Mouse (Mus musculus): Measurements from ENCODE around the gene Cdh11.
"Not testable (repeated sequence)": the region's sequence is repeated elsewhere in the genome, so short reads cannot be mapped to it uniquely, and the experiment has no call there.

The Cdh11 gene

GRCm38 (mm10) chr8:102715956-102716355 is 69.5 kb downstream of the Cdh11 start:
- no peak for DNase-seq (ENCODE audit: low read depth in 1 of 2, low spot score in 2 of 2)

- no peak for DNase-seq (ENCODE audit: low read depth in 1 of 2, low spot score in 2 of 2)
Observed at GRCm38 (mm10) chr8:102707305-102707704, 78.1 kb downstream of the Cdh11 start.

DNA sequence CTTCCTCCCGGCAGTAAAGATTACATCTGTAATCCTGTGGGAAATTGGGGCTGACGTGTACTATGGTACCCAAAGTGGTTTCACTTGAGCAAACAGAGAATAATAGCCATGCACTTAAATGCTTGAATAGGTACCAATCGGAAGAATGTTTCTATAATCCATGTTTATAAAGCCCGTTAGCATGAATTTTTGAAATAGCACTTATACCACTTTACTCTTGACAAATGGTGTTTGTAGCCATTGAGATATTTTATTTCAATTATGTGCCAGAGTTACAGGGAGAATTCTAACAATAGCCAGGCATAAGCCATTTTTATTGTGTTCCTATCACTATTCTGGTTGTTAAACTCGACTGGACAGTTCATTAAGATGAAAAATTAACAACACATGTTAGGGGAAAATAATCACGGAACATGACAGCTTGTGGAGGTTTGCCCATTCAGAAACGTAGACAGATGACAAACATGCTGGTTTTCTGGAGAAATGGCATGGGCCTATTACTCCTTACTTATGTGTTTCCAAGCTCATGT is 80.0 kb downstream of the Cdh11 start:
- DNase-seq (ENCODE audit: low read depth in 1 of 2, low spot score in 2 of 2): no peak

- no peak for DNase-seq (ENCODE audit: low read depth in 1 of 2, low spot score in 2 of 2)
Observed at GRCm38 (mm10) chr8:102700245-102700644, 85.2 kb downstream of the Cdh11 start.

GRCm38 (mm10) chr8:102698232-102698837 is 87.1 kb downstream of the Cdh11 start:
- DNase-seq (ENCODE audit: low read depth in 1 of 2, low spot score in 2 of 2): no peak

DNA sequence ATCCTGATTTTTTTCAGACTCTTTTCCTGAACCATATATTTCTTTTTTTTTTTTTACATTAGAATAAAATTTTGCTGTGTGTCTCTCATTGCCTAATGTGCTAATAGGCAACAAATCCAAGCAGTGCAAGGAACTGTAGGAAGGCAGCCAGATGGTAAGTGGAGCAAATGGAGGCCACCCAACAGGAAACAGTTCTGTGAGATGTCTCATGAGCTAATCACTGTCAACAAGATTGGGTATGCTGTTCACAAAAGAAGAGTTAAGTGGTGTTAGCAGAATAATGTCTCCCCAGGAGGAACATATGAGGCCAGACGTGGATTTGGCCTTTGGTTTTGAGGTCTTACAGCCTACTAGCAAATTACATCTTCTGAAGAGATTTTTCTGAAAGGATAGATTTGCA is 92.0 kb downstream of the Cdh11 start:
- no peak for DNase-seq (ENCODE audit: low read depth in 1 of 2, low spot score in 2 of 2)

- not testable (repeated sequence) for DNase-seq (ENCODE audit: low read depth in 1 of 2, low spot score in 2 of 2)
Observed at GRCm38 (mm10) chr8:102685491-102685890, 100.0 kb downstream of the Cdh11 start.

- no peak for DNase-seq (ENCODE audit: low read depth in 1 of 2, low spot score in 2 of 2)
Observed at GRCm38 (mm10) chr8:102685023-102685422, 100.4 kb downstream of the Cdh11 start.

DNA sequence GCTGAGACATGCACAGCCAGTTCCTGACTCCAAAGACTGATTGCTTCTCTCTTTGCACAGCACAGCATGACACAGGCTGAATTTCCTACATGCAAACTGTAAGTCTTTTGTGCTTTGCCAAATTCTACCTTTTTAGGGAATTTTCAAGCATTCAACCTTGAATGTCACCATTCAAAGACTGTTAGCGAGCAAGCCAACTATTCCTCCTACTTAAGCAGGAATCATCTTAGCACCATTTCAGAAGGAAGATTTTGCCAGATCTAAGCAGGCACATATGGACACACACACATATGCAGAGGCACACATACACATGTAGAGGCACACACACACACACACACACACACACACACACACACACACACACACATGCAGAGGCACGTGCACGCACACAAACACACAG is 108.3 kb downstream of the Cdh11 start:
- no peak for DNase-seq (ENCODE audit: low read depth in 1 of 2, low spot score in 2 of 2)

DNA sequence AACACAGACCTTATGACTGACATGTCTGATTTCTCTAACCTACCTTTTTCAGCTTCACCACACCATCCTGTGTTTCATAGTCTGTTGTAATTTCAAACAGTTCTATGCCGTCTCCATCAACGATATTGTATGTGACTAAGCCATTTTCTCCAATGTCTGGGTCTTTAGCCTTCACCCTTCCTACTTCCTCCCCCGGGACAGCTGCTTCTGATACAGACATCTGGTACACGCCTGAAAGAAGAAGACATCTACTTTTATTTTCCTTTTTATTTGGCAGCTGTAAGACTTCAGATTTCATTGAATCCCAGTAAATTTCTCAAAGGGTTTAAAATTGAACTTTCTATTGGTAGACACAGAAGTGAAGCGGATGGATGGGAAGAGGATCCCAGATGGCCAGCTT is 120.9 kb downstream of the Cdh11 start:
- DNase-seq (ENCODE audit: low read depth in 1 of 2, low spot score in 2 of 2): not testable (repeated sequence)

DNA sequence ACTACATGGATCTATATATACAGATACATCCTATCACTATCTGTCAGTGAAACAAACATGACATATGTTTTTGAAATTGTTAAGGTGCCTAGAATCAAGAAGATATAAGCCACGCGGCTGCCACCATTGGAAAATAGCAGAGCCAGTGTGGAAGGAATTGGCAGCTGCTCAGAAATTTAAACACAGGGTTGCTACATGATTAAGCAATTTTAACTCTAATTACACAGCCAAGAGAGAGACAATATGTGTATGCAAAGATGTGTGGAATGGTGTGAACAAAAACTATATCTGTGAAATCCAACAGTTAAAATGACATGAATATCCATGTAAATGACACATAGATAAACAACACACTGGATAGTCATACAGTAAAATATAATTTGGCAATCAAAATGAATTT is 128.9 kb downstream of the Cdh11 start:
- DNase-seq (ENCODE audit: low read depth in 1 of 2, low spot score in 2 of 2): no peak

GRCm38 (mm10) chr8:102651964-102652363 is 133.5 kb downstream of the Cdh11 start:
- DNase-seq (ENCODE audit: low read depth in 1 of 2, low spot score in 2 of 2): no peak

- no peak for DNase-seq (ENCODE audit: low read depth in 1 of 2, low spot score in 2 of 2)
Observed at GRCm38 (mm10) chr8:102627151-102627550, 158.3 kb downstream of the Cdh11 start.

GRCm38 (mm10) chr8:102612146-102612545 is 173.3 kb downstream of the Cdh11 start:
- no peak for DNase-seq (ENCODE audit: low read depth in 1 of 2, low spot score in 2 of 2)

DNA sequence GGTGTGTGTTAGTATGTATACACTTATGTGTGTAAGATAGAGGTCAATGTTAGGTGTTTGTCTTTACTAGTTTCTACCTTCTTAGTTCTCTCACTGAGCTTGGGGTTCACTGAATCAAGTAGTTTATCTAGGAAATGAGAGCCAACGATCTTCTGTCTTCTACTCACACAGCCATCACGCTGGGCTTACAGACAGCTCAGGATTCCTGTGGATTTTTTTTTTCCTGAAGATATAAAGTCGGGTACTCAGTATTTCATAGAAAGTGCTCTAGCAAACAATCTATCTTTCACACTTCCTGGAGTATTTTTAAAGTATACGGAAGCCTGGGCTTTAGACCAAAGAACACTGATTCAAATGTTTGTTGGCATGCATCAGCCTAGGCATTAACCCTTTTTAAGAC is 184.1 kb downstream of the Cdh11 start:
- no peak for DNase-seq (ENCODE audit: low read depth in 1 of 2, low spot score in 2 of 2)

DNA sequence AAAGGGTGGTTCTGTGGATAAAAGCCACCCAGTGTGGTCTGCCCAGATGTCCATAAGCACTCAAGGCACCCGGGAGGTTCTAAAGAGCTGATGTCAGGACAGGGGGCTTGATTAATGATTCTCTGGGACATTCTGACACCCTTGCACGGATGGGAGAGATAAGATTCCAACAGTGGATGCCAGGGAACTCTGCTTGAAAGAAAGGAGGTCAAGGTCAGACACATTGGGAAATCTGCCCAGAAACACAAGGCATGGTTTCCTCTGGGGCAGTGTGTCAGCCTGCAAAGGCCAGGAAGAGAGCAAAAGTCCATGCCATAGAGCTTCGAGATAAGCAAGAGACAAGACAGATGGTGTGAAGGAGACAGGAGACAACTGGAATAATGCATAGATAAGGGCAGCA is 188.9 kb downstream of the Cdh11 start:
- DNase-seq (ENCODE audit: low read depth in 1 of 2, low spot score in 2 of 2): no peak

GRCm38 (mm10) chr8:102593899-102594298 is 191.5 kb downstream of the Cdh11 start:
- no peak for DNase-seq (ENCODE audit: low read depth in 1 of 2, low spot score in 2 of 2)
